Mouse (Mus musculus): Measurements from ENCODE around the gene Scml4.
A peak's percentile ranks its signal among the peaks of the same experiment; 100 is the strongest.

Gene Scml4

GRCm38 (mm10) chr10:42950252-42950751 lies 90.1 kb downstream of the Scml4 start:
- DNase-seq (ENCODE audit: inconsistent ontology term), result peak; percentile 63

- no peak for DNase-seq (ENCODE audit: inconsistent ontology term)
Measured at GRCm38 (mm10) chr10:42951078-42952045, 91.2 kb downstream of the Scml4 start.

GRCm38 (mm10) chr10:42952046-42952420 lies 91.9 kb downstream of the Scml4 start:
- no peak for DNase-seq (ENCODE audit: inconsistent ontology term)

GRCm38 (mm10) chr10:42953601-42954000 lies 93.4 kb downstream of the Scml4 start:
- DNase-seq (ENCODE audit: inconsistent ontology term), result no peak

GRCm38 (mm10) chr10:42955205-42955604 lies 95.0 kb downstream of the Scml4 start:
- DNase-seq (ENCODE audit: inconsistent ontology term), result no peak

GRCm38 (mm10) chr10:42957881-42958651 lies 97.9 kb downstream of the Scml4 start:
- DNase-seq (ENCODE audit: inconsistent ontology term), result peak; percentile 73

GRCm38 (mm10) chr10:42958686-42959085 lies 98.5 kb downstream of the Scml4 start:
- no peak for DNase-seq (ENCODE audit: inconsistent ontology term)

GRCm38 (mm10) chr10:42961771-42962170 lies 101.6 kb downstream of the Scml4 start:
- no peak for DNase-seq (ENCODE audit: inconsistent ontology term)

- no peak for DNase-seq (ENCODE audit: inconsistent ontology term)
Measured at GRCm38 (mm10) chr10:42962181-42962601, 102.0 kb downstream of the Scml4 start.

- no peak for DNase-seq (ENCODE audit: inconsistent ontology term)
Measured at GRCm38 (mm10) chr10:42962655-42963054, 102.5 kb downstream of the Scml4 start.

GRCm38 (mm10) chr10:42963061-42963460 lies 102.9 kb downstream of the Scml4 start:
- DNase-seq (ENCODE audit: inconsistent ontology term), result no peak

- DNase-seq (ENCODE audit: inconsistent ontology term), result no peak
Measured at GRCm38 (mm10) chr10:42968332-42968731, 108.2 kb downstream of the Scml4 start.

GRCm38 (mm10) chr10:42972504-42973172 lies 112.5 kb downstream of the Scml4 start:
- peak; percentile 60 for DNase-seq (ENCODE audit: inconsistent ontology term)

GRCm38 (mm10) chr10:42973537-42973936 lies 113.4 kb downstream of the Scml4 start:
- DNase-seq (ENCODE audit: inconsistent ontology term), result no peak

GRCm38 (mm10) chr10:42976577-42976976 lies 116.4 kb downstream of the Scml4 start:
- no peak for DNase-seq (ENCODE audit: inconsistent ontology term)

- no peak for DNase-seq (ENCODE audit: inconsistent ontology term)
Measured at GRCm38 (mm10) chr10:42978346-42978745, 118.2 kb downstream of the Scml4 start.

- no peak for DNase-seq (ENCODE audit: inconsistent ontology term)
Measured at GRCm38 (mm10) chr10:42980999-42981757, 121.0 kb downstream of the Scml4 start.

GRCm38 (mm10) chr10:42984886-42985285 lies 124.7 kb downstream of the Scml4 start:
- DNase-seq (ENCODE audit: inconsistent ontology term), result peak; percentile 53

- peak; percentile 55 for DNase-seq (ENCODE audit: inconsistent ontology term)
Measured at GRCm38 (mm10) chr10:42987594-42988052, 127.5 kb downstream of the Scml4 start.

- DNase-seq (ENCODE audit: inconsistent ontology term), result no peak
Measured at GRCm38 (mm10) chr10:42988627-42989026, 128.5 kb downstream of the Scml4 start.

- no peak for DNase-seq (ENCODE audit: inconsistent ontology term)
Measured at GRCm38 (mm10) chr10:42989910-42990309, 129.7 kb downstream of the Scml4 start.

Data from Muller cell, postnatal 12 days (primary cell).